Mouse (Mus musculus): Measurements from ENCODE around the gene Ube2i.

DNA sequence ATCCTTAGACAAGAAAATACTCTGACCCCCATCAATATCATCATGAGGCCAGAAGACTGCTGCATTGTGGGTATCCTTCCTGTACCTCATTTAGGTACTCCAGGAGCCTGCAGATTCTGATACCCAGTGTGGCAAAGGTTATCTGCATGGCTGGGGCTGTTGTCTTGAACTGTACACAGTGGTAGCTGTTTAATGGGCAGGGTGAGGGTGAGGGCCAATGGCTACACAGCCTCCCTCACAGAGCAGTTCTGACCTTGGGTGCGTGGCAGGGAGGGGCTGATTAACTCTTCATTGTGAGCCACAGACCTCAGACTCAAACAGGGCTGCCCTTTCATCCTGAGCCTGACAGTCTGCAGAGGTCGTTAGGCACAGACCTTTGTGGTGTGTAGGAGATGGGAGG, 48.5 kb upstream of the Ube2i start:
- TF ChIP-seq GATA1 (IDR thresholded peaks at IDR 0.05; ENCODE audit: borderline replicate concordance, low read length), result no peak
- no peak for TF ChIP-seq FLI1 (IDR thresholded peaks at IDR 0.05; ENCODE audit: low read length)
